Mouse (Mus musculus): ENCODE measurements at regions not wholly inside any gene's neighbourhood (a gene's known extent, or its start where the extent isn't known, plus 50 kb on each side); places are given as distances from the start of the nearest gene placed in this dataset.
A peak's percentile ranks its signal among the peaks of the same experiment; 100 is the strongest.

- DNase-seq (ENCODE audit: low read depth, low spot score) = no peak
These were observed 1130.1 kb upstream of the Cited2 start for GRCm38 (mm10) chr10:16592870-16593269.

DNA sequence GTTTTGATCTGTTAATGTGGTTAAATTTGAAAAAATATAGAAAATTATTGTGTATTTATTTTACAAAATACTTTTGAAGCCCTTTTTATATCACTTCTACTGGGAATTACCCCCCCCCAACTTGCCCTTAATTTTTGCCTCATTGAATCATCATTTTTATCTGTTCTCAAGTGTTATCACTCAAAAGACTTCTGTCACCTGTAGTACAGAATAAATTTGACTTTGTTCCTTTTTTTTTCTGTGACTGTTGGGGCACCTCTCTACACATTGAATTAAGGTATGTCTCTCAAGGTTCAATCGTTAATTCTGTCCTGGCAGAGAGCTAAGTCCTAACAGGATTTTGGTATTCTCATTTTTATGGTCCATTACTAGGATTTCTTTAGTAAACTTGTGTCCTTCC, 1123.0 kb upstream of the Cited2 start:
- no peak for DNase-seq (ENCODE audit: low read depth, low spot score)

- DNase-seq (ENCODE audit: low read depth, low spot score) = no peak
These were observed 1122.3 kb upstream of the Cited2 start for GRCm38 (mm10) chr10:16600551-16601224.

- DNase-seq (ENCODE audit: low read depth, low spot score) = no peak
These were observed 1121.8 kb upstream of the Cited2 start for GRCm38 (mm10) chr10:16601225-16601595.

- DNase-seq (ENCODE audit: low read depth, low spot score) = no peak
These were observed 1114.7 kb upstream of the Cited2 start for GRCm38 (mm10) chr10:16608339-16608738.

DNA sequence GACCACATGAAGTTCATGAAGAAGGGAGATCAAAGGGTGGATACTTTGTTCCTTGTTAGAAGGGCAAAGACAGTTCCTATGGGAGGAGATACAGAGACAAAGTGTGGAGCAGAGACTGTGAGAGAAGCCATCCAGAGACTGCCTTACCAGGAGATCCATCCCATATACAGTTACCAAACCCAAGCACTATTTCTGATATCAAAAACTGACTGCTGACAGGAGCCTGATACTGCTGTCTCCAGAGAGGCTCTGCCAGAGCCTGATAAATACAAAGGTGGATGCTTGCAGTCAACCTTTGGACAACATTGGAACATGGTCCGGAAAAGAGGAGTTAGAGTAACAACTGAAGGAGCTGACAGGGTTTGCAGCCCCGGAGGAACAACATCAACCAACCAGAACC, 1104.3 kb upstream of the Cited2 start:
- no peak for DNase-seq (ENCODE audit: low read depth, low spot score)

DNA sequence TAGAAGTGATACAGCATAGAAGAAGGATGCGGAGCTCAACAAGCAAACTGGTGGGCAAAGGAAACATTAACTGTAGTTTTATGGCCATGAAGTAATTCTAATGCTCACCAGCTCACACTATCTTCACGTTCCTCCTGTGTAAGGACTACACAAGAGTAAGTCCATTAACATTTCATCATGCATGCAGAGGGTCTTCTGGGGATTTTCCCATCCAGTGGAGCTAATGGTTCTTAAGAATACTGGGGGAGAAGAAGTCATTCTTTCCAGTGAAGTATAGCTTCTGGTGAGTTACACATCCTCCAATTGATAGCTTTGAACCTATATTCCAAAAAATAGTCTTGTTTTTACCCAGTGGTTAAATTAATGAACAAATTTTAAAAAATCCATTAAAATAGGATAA, 1103.4 kb upstream of the Cited2 start:
- DNase-seq (ENCODE audit: low read depth, low spot score) = no peak

GRCm38 (mm10) chr10:16620804-16621559, 1102.0 kb upstream of the Cited2 start:
- DNase-seq (ENCODE audit: low read depth, low spot score) = no peak

GRCm38 (mm10) chr10:16622821-16623220, 1100.2 kb upstream of the Cited2 start:
- no peak for DNase-seq (ENCODE audit: low read depth, low spot score)

DNA sequence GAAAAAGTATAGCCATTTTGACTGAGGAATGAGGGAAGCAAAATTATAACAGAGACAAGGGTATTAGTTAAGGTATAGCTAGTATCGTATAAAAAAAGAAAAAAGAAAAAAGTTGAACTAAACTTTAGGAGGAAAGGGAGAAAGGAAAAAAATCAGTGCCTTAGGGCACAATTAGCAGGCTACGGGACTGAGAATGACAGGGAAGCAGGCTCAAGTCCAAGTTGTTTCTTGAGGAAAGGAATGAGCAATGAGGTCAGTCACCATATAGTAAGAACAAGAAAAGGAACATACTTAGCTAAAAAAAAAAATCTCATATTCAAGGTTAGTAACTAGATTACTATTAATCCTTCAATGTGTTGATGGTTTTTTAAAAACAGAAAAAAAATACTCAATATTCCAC, 1089.8 kb upstream of the Cited2 start:
- DNase-seq (ENCODE audit: low read depth, low spot score) = no peak

DNA sequence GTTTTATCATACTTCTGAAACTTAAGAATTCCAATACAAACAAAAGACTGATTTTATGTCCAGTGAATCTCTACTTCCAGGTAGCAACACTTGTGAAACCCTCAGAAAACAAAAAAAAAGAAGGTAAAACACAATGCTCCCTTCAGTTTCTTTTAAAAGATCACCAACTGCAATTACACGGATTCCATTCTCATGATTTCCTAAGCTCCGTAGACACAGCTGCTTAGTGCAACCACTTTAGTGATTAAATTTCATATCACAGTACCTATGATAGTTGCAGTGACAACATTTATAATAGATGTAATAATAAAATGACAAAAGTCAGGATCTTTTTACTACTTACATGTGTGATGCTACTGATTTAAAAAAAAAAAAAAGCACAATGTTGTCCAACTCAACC, 1087.6 kb upstream of the Cited2 start:
- no peak for DNase-seq (ENCODE audit: low read depth, low spot score)

GRCm38 (mm10) chr10:16637006-16637405, 1086.0 kb upstream of the Cited2 start:
- DNase-seq (ENCODE audit: low read depth, low spot score) = peak; percentile 12

GRCm38 (mm10) chr10:16638111-16638510, 1084.9 kb upstream of the Cited2 start:
- no peak for DNase-seq (ENCODE audit: low read depth, low spot score)

DNA sequence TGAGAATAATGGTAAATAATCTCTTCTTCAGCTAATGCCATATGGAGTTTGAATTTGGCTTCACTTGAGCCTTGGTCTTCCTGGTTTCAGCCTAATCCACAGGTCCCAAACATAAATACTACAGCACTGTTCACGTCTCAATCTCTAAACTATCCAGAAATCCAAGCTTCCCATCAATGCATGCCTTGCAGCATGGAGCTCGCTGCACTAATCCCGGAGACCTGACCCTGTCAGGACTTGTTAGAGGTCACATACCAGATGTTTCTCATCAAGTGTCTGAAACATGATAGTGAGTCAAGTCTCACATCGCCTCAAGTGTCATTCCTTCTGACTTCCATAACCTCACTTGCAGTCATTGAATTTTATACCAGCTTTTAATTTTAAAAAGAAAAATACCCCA, 1082.9 kb upstream of the Cited2 start:
- peak; percentile 63 for DNase-seq (ENCODE audit: low read depth, low spot score)

DNA sequence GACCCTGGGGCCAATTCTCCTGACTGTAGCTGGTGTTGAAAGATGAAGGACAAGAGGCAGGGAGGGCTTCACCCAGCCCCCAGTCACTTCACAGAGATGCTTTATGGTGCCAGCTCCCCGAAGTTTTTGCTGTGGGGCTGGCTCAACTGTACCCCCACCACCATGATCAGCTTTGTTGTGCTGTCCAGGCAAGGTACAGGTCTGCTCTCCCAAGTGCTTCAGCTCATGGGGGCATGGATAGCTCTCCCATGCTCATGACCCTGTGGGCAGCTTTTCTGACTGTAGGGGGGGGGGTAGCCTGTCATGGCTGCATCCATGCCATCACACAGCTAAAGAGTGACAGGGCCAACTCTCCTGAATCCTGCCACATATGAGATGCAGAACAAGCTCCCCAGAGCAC, 1072.9 kb upstream of the Cited2 start:
- DNase-seq (ENCODE audit: low read depth, low spot score) = no peak

- no peak for DNase-seq (ENCODE audit: low read depth, low spot score)
These were observed 1070.6 kb upstream of the Cited2 start for GRCm38 (mm10) chr10:16652450-16652849.

DNA sequence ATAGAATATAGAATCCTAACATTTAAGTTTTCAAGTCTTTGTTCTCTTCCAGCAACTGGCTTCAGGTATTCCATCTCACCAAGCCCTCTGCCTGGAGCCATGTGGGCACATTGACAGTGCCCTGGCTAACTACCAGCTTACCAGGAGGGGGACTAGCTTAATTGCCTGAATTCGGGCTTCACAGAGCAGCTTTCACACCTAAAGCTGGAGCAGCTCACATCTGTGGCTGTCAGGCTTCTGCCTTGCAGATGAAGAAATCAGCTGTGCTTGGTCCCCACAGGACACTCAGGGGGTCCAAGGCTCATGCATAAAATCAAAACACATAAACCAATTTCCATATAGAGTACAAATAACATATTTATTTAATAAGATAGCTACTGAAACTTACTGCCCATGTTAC, 1058.5 kb upstream of the Cited2 start:
- DNase-seq (ENCODE audit: low read depth, low spot score) = no peak

DNA sequence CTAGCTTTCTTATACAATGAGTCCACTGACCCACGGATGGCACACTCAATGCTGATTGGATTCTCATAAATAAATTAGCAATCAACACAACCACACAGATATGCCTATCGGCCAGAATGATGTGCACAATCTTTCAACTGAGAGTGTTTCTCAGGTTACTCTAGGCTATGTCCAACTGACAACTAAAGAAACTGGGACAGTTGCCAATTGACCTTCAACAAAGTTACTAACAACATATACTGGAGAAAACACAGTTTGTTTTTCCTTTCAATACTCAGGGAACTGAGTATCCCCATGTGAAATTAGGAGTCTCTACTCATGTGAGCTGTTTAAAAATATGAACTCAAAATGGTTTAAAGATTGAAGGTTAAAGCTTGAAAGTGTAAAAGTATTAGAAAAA, 1052.7 kb upstream of the Cited2 start:
- no peak for DNase-seq (ENCODE audit: low read depth, low spot score)

GRCm38 (mm10) chr10:16681001-16681400, 1042.0 kb upstream of the Cited2 start:
- DNase-seq (ENCODE audit: low read depth, low spot score) = no peak

DNA sequence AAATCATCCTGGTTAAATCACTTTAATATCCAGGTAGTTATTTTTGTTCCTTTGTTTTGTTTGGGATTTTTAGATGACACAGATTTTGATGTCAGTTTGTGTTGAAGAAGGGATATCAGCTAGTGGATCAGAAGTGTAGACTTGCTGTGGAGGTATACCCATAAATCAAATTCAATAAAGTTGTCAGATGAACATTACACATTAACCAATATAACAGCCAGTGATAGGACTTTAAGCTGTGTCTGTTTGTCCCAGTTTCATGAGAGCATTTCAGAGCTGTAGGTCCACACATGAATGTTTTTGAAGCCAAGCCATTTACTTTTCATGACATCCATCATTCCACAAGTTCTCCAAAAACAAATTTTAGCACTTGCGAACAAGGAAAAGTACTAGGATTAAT, 1037.7 kb upstream of the Cited2 start:
- no peak for DNase-seq (ENCODE audit: low read depth, low spot score)

- DNase-seq (ENCODE audit: low read depth, low spot score) = no peak
These were observed 1016.0 kb upstream of the Cited2 start for GRCm38 (mm10) chr10:16706976-16707375.

GRCm38 (mm10) chr10:16713143-16713542, 1009.9 kb upstream of the Cited2 start:
- peak; percentile 12 for DNase-seq (ENCODE audit: low read depth, low spot score)

GRCm38 (mm10) chr10:16714065-16714464, 1009.0 kb upstream of the Cited2 start:
- no peak for DNase-seq (ENCODE audit: low read depth, low spot score)

All from mesoderm, embryonic 11.5 days (tissue).